Mouse (Mus musculus) cerebellum, postnatal 10 days (tissue): Measurements from ENCODE around the gene Micu1.

ENCODE experiments used
- DNase-seq, 2 experiments: peaks; one replicate each; pipeline ENCODE4 v3.0.0; 2021; ENCODE audit warnings: mixed read lengths in 2 of 2

Gene Micu1

GRCm38 (mm10) chr10:59907695-59908299 lies 205.5 kb downstream of the Micu1 start:
- DNase-seq: peak; percentile 66 to 67

GRCm38 (mm10) chr10:59908776-59909315 lies 206.6 kb downstream of the Micu1 start:
- no peak for DNase-seq

GRCm38 (mm10) chr10:59909357-59909847 lies 207.1 kb downstream of the Micu1 start:
- DNase-seq: peak; percentile 72

GRCm38 (mm10) chr10:59911091-59911490 lies 208.8 kb downstream of the Micu1 start:
- DNase-seq: no peak

DNA sequence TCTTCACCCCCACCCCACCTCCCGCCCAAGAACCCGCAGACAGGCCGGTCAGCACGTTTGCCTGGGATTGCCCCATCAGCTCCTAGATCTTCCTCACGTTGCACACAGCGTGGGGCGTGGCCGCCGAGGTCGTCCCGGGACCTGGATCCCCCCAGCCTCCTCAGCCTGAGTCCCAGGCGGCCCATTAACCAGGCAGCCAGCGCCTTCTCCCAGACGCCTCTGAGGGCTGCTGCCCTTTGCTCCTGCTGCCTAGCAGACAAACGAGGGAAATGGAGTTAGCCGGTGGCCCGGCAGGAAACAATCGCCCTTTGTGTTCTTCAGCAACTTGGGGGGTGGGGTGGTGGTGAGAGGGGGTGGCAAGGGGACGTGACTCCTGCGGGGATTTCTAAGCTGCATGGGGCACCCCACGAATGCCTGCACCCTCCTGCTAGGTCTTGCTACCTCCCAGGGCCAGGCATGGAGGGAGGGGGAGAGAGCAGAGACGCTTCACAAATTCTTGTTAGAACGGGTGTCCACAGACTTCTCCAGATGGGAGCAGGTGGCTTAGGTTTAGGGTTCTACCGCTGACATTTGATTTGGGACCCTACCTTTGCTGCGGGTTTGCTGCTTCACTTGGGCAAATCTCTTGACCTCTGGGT lies 209.4 kb downstream of the Micu1 start:
- DNase-seq: no peak
